Mouse (Mus musculus): ENCODE measurements around the gene Drc7.

GRCm38 (mm10) chr8:95064531-95064930 is 9.6 kb downstream of the Drc7 start:
- no peak for TF ChIP-seq CTCF (IDR thresholded peaks at IDR 0.05; ENCODE audit: borderline replicate concordance, control insufficient read depth, extremely low read depth, insufficient read depth, low read length, poor library complexity)
- no peak for TF ChIP-seq POLR2A (IDR thresholded peaks at IDR 0.05; ENCODE audit: control insufficient read depth, extremely low read depth, insufficient read depth, low read length, poor library complexity)
